Mouse (Mus musculus) yolk sac, embryonic 10.5 days (tissue): ENCODE results near the gene Slc4a2.
"Not testable (repeated sequence)": the region's sequence is repeated elsewhere in the genome, so short reads cannot be mapped to it uniquely, and the experiment has no call there.

Experiments
- DNase-seq: peaks from one replicate; pipeline ENCODE4 v3.0.0-alpha.2; 2017; ENCODE audit warnings: low spot score

Slc4a2 gene

GRCm38 (mm10) chr5:24394165-24394894 is 29.3 kb upstream of the Slc4a2 start:
- DNase-seq, result peak; percentile 98

DNA sequence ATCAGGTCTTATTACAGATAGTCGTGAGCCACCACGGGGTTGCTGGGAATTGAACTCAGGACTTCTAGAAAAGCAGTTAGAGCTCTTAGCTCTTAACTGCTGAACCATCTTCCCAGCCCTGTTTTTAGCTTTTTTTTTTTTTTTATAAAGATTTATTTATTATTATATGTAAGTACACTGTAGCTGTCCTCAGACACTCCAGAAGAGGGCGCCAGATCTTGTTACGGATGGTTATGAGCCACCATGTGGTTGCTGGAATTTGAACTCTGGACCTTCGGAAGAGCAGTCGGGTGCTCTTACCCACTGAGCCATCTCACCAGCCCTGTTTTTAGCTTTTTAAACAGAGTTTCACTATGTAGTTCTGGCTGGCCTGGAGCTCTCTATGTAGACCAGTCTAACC is 27.4 kb upstream of the Slc4a2 start:
- not testable (repeated sequence) for DNase-seq

DNA sequence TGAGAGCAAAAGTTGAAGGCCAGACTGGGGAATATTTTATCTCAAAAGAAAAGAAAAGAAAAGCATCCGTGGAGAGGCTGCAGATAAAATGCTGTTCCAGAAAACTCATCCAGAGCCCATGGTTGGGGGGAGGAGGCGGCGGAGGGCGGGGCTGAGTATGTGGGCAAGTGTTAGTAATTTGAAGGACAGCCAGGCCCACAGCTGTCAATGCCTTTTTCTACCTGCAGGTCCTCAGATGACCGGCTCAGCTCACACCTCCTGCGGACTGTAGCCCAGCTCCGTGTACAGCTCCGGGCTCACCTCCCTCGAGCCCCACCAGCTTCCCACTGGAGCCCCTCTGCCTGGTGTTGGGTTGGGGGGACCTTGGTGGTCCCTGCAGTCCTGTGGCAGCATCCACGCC is 24.0 kb upstream of the Slc4a2 start:
- DNase-seq, result no peak

DNA sequence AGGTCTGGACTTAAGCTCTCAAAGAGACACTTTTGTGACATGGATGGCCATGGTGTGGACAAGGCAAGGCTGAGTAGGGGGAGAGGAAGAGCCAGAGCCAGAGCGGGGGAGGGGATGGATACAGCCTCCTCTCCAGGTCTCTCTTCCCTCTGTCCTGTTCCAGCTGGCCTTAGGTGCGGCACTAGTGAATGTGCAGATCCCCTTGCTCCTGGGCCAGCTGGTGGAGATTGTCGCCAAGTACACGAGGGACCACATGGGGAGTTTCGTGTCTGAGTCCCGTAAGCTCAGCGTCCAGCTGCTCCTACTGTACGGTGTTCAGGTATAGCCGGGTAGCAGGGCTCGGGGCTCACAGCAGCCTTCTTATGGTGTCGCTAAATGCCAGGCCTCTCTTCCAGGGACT is 23.3 kb upstream of the Slc4a2 start:
- no peak for DNase-seq

- no peak for DNase-seq
These were observed 22.6 kb upstream of the Slc4a2 start for GRCm38 (mm10) chr5:24400911-24401605.

GRCm38 (mm10) chr5:24401969-24402368 is 21.7 kb upstream of the Slc4a2 start:
- no peak for DNase-seq

DNA sequence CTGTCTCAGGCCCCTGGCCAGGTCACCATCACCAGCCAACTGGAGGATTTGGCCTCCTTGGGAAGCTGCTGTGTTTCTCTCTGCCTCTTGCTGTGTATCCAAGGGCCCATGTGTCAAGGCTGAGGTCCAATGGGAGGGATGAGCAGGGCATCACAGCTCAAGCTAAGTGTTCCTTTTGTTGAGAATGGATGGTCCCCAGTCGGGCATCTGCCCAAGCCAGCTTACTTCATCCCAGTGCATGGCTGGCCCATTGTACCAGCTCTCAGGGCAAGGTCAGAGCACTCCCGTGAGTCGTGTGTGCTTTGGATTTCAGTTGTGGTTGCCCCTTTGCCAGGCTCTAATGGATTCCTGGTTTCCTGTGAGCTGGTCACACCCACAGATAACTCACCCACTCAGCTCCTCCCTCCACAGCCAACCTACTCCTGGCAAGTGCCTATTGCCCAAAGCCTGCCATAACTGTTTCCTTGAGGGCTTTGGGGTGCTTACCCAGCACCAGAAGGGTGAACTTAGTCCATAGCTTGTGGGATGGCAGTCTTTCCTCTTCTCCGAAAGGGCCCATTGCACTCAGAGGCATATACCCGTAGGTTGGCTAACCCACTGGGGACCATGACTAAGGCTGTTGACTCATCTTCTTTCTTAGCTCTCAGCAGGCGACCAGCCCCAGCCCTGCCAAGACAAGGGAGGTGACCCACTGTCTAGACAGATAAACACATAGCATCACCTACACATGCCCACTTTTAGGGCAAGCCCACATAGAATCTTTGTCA is 18.9 kb upstream of the Slc4a2 start:
- DNase-seq, result no peak

DNA sequence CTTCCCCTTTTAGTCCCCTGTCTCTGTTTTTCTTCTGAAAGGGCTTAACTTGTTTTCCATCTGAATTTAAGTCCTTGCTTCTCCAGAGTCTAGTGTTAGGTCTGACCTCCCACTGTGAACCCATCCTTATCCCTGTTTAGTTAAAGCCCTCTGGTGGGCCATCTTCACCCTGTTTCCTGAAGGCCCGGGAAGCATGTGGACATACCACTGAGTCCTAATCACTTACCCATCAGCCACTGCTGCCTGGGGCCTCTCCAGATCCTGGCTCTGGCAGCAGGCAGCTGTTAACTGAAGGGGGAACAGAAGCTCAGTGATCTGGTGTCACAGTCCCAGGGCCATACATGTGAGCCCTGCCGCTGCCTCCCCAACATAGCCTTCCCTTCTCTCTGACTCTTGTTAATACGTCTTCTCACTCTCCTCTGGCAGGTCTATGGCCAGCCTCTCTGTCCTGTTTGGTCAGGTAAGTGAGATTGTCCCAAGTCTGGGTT is 18.2 kb upstream of the Slc4a2 start:
- no peak for DNase-seq

DNA sequence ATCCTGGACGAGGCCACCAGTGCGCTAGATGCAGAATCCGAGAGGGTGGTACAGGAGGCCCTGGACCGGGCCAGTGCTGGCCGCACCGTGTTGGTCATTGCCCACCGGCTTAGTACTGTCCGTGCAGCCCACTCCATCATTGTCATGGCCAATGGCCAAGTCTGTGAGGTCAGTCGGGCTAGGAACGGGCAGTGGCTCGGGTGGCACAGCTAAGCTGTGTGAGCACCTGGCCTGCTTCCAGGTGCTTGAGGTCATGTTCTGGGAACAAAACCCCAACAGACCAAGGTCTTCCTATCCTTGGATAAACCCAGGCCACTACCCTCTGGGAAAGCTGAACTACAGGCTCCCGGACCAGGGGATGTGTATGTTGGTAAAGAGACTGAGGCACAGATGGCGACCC is 15.0 kb upstream of the Slc4a2 start:
- DNase-seq, result no peak

GRCm38 (mm10) chr5:24409466-24409865 is 14.2 kb upstream of the Slc4a2 start:
- DNase-seq, result no peak

DNA sequence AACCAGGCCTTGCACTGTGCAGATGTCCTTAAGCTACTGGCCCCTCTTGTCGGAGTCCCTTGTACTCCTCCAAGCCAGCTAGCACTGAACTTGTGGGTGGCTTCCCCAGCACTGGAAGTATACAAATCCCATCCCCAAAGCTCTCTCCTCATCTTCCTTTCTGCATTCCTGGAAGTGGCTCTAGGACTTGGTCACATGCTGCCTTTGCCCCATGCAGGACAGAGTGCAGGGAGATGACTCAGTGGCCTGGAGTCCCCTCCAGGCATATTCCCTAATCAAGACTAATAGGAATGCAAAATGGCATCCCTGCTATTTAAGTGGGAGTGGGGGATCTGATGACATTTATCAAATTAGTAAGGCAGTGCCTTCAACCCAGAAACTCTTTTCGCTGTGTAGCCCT is 11.6 kb upstream of the Slc4a2 start:
- no peak for DNase-seq

- DNase-seq, result peak; percentile 64
These were observed 10.5 kb upstream of the Slc4a2 start, which contains the start of gene Asic3 for GRCm38 (mm10) chr5:24413042-24413693. Asic3 (plus strand) TSS chr5:24413392.

- no peak for DNase-seq
These were observed 9.7 kb upstream of the Slc4a2 start for GRCm38 (mm10) chr5:24413938-24414337.

GRCm38 (mm10) chr5:24416222-24416736 is 7.4 kb upstream of the Slc4a2 start:
- DNase-seq, result peak; percentile 64

DNA sequence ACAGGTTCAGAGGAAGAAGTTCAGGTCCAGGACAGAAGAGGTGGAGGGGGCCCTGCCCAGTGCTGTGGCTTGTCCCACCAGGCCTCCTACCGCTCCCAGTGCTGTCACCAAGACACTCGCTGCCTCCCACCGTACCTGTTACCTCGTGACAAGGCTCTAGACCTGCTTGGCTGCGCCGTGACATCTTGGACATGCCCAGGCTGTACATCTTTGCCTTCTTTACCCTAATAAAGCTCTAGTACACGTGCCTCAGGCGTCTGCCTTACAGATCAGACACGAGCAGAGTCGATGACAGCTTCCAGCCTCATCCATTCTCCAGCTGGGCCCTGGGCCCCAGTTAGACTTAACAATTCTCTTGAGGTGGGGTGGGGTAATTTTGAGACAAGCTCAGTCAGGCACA is 6.0 kb upstream of the Slc4a2 start:
- no peak for DNase-seq

DNA sequence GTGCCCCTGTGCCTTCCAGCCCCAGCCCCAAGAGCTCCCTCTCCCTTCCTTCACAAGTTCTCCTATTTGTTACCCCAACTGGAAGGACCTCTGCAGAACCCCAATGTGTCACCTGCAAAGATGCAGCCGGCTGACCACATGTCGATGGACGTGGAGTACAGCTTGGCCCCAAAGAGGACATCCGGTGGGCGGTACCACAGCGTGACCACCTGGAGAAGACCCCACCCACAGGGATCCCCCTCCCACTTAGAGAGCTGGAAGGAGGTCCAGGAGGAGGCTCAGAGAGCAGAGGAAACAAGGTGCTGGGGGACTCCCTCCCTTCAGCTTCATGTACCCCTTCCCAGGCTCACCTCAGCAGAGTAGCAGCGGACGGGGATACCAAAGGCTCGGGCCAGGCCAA is 3.3 kb upstream of the Slc4a2 start:
- DNase-seq, result no peak

GRCm38 (mm10) chr5:24424004-24424781 is 556 bp downstream of the Slc4a2 start:
- DNase-seq, result no peak

- DNase-seq, result peak; percentile 86
These were observed 1.3 kb downstream of the Slc4a2 start for GRCm38 (mm10) chr5:24424861-24425411.

GRCm38 (mm10) chr5:24425421-24426036 is 1.9 kb downstream of the Slc4a2 start:
- peak; percentile 61 for DNase-seq

GRCm38 (mm10) chr5:24426037-24426432 is 2.4 kb downstream of the Slc4a2 start:
- no peak for DNase-seq
